Mouse (Mus musculus) urinary bladder, postnatal 25 days (tissue): ENCODE data around the gene Col2a1.

Source experiments
- DNase-seq: peaks from one replicate; pipeline ENCODE4 v3.0.0; 2022; ENCODE audit warnings: low spot score

Col2a1 gene

DNA sequence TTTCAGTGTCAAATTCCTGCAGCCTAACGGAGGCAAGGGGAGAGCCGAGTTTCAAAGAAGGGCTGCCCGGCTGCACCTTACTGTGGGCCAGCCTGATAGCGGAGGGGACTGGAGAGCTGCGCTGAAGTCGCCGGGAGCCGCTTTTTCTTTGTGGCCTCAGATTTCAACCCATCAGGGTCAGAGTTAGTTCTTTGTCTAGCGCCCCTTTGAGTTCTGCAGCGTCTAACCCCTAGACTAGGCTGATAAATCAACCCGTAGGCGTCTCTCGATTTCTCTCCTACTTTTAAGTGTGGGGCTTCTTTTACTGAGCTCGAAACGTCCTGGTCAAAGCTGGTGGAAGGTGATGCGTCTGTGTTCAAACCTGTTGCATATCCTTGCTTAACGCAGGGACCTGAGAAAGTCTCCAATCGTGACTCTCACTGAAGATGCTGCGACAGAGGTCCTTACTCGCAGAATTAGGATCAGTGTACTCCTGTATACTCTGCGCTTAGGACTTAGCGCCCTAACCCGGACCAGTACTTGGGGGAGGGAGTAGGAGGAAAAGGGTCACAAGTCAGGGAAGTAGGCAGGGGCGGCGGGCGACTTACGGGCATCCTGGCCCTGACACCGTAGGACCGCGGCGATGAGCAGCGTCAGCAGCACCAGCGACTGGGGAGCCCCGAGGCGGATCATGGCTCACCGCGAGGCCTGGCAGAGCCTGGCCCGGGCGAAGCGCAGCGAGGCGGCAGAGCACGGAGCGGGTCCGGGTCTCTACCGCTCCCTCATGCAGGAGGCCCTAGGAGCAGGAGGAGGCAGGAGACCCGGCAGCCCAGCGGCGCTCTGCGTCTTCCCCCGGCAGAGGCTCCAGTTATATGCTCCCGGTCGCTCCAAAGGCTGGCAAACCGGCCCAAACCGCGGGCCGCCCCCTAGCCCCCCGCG, at the start of gene Col2a1:
Col2a1 (minus strand) TSS at position 874 of the 918 bp plus-strand sequence.
- no peak for DNase-seq

DNA sequence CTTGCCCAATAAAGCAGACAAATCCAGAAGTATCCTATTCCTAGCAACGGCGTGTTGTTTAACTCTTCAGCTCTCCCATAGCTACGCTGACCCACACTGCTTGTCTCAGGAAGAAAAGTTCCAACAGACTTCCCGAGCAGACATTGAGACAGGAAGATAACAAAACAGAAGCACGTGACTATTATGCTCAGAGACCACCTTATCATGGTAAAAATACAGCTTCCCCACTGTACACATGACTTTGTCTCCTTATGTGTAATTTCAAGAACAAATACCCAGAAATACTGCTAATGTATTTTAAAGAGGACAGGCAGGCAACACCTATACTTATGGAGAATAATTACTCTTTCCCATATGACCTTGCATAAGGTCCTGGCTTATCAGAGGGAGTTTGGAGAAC, 47.2 kb upstream of the Col2a1 start:
- no peak for DNase-seq

DNA sequence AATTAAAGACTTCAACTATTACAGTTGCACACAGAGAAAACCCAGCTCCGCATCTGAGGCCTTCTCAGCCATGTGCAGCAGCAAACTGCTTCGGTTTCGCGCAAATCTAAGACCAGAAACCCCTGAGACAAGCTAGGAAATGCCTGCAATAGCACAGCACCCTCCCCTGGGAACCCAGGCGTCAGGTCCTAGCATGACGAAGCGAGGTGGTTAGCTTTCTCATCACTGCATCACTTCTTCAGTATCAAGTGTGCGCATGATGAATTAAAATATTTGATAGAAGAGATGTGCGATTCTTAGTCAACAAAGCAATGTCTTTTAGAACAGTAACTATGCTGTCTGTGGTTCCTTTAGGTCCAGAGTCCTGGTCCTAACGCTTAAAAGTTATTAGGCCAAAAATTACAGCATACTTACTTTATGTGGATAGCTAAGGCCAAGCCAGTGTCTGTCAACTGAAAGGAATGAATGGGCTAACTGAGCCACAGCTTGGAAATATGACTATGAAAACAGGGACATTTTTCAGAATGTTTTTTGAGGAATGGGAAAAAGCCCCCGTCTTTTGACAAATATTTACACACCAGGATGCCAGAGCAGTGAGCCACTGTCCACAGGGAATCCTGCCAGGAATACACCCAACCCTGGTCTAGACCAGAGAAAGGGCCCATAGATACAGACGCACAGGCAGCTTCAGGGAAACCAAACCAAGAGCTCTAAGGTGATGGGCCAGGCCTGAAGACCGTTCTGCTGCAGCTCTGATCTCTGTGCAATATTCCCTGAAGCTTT, 44.6 kb upstream of the Col2a1 start:
- DNase-seq: no peak

DNA sequence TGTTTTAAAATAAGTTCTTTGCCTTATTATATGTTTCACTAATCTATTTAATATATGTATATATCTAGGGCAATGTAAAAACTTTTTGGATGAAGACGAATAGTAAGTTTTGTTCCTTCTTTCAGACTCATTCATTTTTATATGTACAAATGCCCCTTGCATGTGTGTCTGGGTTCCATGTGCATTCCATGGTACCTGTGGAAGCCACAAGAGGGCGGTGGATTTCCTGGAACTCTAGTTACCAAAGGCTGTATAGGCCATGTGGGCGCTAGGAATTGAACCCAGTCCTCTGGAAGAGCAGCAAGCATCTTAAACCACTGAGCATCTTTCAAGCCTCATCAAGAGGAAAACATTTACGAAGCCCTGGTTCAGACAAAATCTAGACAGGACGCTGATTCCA, 39.9 kb upstream of the Col2a1 start:
- DNase-seq: no peak

DNA sequence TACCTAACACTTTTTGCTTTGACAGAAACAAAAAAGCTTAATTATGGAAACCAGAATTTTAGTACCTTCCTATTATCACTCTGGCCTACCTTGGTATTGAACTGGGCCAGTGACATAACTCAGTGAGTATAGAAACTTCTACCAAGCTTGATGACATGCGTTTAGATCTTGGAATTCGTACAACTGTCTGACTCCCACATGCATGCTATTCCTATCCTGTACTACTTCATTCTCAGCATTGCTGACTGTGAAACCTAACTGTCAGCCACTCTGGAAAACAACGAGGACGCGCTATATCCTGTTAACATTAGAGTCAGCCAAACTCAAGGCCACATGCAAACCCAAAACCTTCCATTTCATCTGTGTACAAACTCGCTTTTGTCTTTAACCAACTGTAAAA, 39.5 kb upstream of the Col2a1 start:
- no peak for DNase-seq

DNA sequence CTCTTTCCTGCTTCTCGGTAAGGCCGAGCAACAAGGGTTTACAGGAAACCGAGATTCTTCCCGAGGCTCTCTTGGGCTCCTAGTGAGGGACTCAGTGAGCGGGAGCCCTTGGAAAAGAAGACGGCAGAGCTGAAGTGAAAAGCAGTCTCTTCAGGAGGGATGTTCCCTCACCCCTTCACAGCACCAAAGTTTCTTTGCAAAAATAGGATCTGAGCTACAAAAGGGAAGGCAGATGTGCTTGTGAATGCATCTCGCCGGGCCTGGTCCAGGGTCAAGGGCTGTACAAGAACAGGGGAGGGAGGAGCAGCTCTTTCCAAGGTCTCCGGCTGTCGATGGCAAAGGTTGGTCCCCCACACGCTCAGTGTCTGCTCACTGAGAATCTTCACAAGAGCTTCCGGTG, 38.0 kb upstream of the Col2a1 start:
- DNase-seq: no peak

DNA sequence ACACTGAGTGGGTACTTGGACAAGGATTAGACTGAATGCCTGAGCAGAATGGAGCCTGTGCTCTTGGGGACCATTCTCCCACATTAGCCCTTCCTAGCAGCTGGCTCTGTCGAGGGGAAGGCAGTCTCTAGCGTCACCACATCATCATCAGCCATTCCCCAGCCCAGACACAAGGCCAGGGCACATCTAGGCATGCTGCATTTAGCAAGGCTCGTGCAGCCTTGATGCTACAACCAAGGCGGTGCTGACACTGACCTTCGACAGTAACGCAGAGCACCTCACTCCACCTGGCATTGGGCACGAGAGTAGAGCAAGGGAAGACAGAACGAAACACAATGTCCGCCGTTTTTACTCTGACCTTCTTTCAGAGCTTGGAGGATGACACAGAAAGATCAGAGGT, 35.2 kb upstream of the Col2a1 start:
- no peak for DNase-seq

DNA sequence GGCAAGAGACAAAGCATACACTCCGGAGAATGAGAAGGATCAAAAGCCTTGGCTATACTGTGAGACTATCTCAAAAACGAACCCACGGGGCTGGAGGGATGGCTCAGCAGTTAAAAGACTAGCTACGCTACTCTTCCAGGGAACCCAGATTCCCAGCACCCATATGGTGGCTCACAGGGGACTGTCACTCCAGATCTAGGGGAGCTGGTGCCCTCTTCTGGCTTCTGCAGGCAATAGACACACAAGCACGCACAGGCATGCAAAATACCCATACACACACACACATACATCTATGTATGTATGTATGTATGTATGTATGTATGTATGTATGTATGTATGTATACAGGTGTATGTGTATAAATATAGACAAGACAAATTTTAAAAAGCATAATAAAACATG, 32.1 kb upstream of the Col2a1 start:
- DNase-seq: no peak

DNA sequence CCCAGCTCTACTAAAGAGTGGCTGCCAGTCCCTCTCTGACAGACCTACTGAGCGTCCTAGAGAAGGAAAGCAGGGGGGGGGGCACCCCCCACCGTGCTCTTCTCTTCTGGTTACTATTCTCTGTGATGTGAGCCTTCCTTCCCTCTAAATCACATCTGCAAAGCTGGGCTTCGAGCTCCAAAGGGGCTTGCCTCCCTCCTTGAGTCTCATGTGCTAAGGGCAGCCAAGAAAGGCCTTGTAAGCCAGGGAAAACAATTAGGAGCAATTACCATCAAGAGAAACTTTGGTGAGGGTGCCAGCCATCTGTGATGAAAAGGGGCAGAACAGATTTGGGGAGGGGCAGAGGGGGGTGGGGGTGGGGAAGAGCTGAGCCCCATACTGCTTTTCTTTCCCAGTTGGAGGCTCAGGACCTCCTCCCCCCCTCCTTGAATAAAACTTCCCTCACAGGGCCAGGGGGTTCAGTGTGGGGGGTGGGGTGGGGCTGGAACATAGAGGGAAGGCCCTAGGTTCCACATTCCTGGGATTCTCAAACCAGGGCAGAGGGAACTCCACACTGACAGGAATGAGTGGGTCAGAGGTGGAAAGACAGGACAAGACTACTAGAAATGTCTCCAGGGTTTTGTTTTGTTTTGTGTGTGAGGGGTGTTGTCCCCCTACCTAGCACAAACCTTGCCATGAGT, 30.7 kb upstream of the Col2a1 start:
- no peak for DNase-seq

DNA sequence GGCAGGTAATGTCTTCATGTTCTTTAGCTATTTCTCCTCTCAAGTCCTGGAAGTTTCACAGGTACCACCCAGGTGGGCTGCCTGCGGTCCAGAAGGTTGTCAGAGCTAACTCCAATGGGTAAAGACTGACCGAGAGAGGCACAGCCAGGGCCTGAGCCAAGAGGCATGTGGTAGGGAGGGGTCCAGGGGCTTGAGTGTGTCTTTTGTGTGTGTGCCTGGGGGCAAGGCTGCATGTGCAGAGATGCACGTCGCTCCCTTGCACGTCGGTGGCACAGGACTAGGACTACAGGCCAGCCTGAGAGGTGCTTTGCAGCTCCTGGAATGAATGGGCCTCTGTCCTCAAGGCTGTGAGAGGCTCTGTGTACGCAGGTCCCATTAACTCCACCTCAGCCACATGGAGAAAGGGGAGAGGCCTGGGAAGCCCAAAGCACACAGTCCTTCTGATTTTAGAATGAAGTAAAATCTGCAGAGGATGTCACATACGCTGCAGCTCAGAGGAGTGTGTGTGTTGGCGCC, 28.8 kb upstream of the Col2a1 start:
- DNase-seq: no peak

DNA sequence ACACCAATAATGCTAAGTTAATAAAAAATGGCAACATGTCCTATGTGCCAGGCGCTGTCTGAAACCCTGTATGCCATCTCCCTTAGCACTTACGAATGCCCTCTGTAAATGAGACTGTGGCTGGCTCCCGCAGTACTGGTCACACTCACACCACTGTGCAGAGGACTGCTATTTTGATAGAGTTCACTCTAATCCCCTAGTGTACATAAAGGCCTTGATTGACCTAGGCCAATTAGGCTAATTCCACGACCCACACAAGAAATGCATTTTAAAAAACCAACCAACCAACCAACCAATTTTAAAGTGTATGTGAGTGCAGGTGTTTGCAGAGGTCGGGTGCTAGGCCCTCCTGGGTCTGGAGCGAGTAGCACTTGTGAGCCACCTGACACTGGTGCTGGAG, 25.3 kb upstream of the Col2a1 start:
- no peak for DNase-seq

DNA sequence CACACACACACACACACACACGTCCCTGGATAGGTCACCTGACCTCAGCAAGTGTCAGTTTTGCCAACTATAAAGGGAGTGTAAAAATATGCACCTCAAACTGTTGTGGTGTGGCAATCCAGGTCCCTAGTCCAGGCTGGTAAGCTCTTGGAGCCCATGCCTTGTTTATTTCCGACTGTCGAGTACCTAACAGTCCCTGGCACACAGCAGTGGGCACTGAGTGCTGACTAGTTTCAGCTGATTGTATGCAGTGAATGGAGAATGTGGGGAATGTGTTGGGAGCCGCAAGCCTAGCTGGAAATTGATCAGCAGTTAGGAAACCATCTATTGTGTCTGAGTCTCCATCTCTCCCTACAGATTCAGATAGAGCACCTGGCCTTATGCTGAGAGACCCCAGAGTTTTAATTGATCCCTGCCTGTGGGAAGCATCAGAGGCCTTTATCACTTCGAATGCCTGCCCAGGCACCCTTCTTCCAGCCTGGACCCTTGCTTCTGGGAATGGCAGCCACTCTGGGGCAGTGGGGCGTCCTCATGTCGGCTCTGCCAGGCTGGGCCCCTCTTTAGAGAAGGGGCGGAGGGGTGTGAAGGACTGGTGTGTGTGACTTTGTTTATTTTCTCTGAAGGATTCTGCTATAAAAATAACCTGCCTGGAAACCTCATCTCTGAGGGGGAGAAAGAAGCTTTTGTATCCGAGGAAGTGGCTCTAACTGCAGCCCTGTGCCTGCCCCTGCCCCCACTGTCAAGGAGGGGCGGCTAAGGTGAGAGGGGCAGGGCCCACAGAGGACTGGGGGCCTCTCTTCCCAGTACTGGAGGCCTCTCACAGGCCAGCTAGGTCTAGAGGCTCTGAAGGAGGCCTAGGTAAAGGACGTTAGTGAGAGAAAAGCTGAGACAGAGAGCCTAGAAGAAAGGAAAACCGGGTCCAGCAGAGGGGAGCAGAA, 22.7 kb upstream of the Col2a1 start:
- no peak for DNase-seq

DNA sequence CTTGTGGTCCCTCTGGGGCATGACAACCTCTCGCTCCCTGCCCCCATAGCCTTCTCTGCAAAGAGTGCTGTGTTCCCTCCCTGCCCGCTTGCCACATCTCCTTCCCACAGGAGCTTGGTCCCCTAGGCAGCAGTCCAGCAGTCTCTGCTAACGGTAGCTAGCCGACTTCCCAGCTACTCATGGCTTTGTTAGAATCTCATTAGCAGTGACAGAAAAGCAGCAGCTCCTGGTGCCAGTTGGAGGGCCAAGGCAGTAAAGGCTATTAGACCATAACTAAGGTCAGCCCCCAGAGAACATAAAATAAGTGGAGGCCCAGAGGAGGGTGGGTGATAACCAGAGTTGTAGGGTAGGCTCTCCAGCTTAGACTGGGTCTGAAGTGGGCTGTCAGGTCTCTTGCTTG, 21.1 kb upstream of the Col2a1 start:
- no peak for DNase-seq

DNA sequence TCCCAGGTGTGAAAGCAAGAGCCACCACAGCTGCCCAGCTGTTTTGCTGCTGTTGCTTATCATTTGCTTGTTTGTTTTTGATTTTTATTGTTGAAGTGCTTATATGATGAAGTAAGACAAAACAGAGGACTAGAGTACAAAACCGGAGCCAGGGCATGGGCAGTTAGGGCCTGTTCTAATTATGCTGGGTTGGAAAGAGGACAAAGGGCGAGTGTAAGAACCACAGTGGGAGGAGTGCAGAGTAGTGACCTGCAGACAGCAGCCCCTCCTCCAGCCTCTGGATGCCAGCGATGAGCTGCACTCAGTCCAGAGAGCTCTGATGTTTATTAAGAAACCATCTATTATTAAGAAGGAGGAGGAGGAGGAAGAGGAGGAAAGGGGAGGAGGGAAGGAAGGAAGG, 18.6 kb upstream of the Col2a1 start:
- no peak for DNase-seq

DNA sequence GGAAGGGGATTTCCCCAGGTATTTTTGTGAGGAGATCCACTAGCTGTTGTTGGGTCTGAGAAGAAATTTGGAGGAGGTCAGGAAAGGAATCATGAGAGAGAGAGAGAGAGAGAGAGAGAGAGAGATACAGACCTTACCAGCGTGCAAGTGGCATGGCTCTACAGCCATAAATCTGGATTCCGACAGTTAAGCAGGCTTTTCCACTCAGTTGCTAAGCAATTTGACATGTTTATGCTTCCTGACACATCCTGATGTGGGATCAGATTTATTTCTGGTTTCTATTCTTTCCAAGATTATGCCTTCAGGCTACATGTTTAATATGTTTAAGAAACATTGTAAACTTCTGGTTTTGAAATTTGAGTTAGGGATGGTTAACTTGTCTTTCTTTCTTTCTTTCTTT, 17.4 kb upstream of the Col2a1 start:
- DNase-seq: no peak

DNA sequence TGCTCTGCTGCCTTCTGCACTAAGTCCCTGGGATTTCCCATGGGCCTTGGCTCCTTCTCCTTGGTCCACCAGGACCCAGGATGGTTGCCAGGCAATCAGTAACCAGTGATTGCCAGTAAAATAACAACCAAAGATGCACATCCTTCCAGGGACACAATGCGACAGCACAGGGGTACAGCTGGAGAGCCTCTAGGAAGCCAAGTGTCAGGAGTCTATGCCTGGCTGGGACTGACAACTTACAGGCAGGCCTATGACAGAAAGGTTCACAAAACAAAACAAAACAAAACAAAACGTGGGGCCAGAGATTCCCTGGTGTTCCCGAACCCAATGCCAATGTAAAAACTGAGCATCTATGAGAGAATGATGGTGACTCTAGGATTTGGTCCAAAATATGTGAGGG, 14.6 kb upstream of the Col2a1 start:
- DNase-seq: no peak

DNA sequence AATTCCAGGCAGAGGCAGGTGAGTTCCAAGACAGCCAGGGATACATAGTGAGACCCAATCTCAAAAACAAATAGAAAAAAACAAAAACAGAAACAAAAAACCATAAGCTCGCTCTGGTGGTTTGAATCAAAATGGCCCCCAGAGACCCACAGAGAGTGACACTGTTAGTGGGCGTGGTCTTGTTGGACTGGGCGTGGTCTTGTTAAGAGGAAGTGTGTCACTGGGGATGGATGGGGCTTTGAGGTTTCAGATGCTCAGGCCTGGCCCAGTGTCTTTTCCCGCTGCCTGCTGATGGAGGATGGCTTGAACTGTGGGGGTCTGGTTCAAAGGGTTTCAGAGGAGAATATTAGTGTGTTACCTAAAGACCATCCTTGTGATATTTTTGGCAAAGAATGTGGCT, 13.4 kb upstream of the Col2a1 start:
- DNase-seq: no peak

DNA sequence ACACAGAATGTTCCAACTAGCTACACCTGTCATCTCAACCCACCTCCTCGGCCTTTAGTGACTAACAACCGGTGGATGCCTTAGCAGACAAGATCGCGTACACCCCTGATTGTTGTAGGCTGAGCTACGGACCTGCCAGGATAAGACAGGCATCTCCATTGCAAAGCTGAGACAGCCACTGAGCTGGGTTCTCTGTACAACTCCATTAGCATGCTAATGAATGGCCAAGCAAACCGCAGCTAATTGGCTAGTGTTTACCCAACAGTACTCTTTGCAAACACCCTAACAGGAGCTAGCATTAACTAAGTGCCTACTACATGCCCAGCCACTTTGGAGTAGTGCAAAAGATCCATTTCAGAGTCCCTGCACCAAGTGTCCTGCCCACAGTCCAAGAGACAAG, 8.3 kb upstream of the Col2a1 start:
- DNase-seq: no peak

DNA sequence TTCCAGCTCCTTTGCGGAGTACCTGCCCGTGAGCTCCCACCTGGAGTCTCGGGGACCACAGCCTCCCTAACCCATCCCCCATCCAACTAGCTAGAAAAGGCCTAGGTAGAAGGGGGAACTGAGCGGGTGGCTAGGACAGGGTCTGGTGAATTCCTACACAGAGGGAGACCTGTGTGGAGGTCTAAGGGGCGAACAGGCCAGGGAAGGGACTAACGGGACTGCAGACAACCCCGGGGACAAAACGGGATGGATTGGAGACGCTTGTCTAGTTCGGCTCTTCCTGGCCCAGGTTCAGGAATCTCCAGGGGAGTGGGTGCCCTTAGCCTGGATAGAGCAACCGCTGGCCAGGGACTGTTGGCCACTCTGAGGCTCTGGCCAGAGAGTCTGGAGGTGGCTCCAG, 686 bp upstream of the Col2a1 start:
- DNase-seq: no peak

DNA sequence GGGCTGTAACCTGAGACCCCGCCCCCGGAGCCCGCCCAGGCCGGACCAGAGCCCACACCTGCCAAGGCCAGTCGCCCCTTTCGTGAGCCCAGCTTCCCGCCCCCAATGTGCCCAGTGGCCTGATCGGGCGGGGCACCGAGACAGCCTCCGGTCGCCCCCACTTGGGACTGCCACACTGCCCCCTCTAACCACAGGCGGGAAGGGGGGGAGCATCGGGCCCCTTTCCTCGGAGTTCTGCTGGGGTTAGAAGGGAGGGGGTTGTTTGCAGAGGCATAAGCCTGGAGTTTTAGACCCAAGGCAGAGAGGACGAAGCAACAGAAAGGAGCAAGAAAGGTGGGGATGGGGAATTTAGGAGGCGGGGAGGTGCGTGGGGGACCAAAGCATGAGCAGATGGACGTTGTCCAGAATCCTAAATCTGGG, 255 bp upstream of the Col2a1 start:
- no peak for DNase-seq
